Mouse (Mus musculus) urinary bladder, postnatal 10 days (tissue): ENCODE data around the gene Car3.

ENCODE experiments used
- DNase-seq: peaks from one replicate; pipeline ENCODE4 v3.0.0; 2022; ENCODE audit warnings: low spot score

Car3 gene

GRCm38 (mm10) chr3:14911992-14912582 lies 48.8 kb downstream of the Car3 start:
- no peak for DNase-seq

GRCm38 (mm10) chr3:14913774-14914173 lies 50.5 kb downstream of the Car3 start:
- no peak for DNase-seq

GRCm38 (mm10) chr3:14915355-14915754 lies 52.0 kb downstream of the Car3 start:
- DNase-seq: no peak

- DNase-seq: no peak
Measured at GRCm38 (mm10) chr3:14917261-14917660, 53.9 kb downstream of the Car3 start.
